Mouse (Mus musculus) spleen, adult 2 months (tissue): ENCODE results near the gene Gm5901.

Experiments
- CTCF ChIP-seq: fragments of 200-500 bp; IDR thresholded peaks from 2 replicates; pipeline ENCODE4 v1.5.1; 2011; ENCODE audit warnings: mild to moderate bottlenecking, inconsistent platforms; ENCODE audit not compliant: insufficient read depth, insufficient read length, insufficient replicate concordance; ENCODE audit errors: extremely low read depth
- POLR2A ChIP-seq: fragments of 200-500 bp; IDR thresholded peaks from 2 replicates; pipeline ENCODE4 v1.6.1; 2011; ENCODE audit warnings: low read depth, low read length, inconsistent platforms

DNA sequence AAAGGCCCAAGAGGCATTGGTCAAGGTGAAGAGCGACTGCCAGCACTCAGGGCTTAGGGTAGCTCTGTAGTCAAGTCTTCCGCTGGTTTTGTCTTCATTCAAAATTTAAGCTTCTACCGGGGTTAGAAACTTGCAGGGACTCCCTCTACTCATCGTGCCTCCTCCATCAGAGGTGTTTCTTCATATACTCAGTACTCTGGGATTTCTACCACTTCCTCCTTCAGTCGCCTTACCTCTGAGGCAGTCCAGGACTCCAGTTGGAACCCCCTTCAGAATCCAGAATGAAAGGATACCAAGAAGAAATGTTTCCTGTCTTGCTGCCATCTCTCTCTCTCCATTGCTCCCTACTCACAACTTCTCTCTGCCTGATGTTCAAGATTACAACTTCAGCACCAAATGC is 7.6 kb upstream of the Gm5901 start:
- no peak for TF ChIP-seq POLR2A
- no peak for TF ChIP-seq CTCF
